Mouse (Mus musculus) kidney, postnatal 36 days (tissue): ENCODE measurements around the gene Zfp563.

Source experiments
- DNase-seq, 2 experiments: peaks; one replicate each; pipeline ENCODE4 v3.0.0; 2021 to 2022; ENCODE audit warnings: mixed read lengths in 2 of 2

The Zfp563 gene

DNA sequence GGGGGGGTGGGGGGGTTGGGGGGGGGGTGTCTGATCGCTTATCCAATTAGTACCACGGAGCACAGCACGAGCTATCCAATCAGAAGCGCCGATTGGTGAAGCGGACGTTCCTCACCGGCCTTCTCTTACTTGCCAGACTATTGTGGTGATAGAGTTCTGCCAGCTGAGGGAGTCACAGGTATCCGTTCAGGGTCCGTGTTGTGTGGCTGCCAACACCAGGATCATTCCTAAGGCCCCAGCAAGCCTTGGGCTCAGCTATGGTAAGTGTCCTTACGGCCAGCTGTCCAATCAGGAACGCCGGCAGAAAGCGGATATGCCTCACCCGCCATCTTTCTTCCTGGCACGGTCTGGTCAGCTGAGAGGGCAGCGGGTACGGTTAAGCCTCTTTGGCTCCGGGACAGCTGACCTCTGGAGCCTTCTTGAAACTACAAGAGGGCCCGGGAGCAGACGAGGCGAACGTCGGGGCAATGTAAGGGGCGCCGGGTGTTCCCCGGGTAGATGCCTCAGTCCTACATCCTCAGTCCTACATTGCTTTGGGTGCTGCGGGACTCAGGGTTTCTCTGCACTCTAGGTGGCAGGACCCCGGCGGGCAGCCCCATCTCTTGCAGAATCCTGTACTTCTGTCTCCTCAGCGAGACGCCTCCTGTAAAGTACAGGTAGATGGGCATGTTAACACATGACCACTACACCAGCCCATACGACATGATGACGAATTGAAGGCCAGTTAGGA is at the start of gene Zfp563:
Gene Zfp563 (plus strand): TSS at position 91 of the 730 bp plus-strand sequence.
- peak; percentile 97 for DNase-seq

DNA sequence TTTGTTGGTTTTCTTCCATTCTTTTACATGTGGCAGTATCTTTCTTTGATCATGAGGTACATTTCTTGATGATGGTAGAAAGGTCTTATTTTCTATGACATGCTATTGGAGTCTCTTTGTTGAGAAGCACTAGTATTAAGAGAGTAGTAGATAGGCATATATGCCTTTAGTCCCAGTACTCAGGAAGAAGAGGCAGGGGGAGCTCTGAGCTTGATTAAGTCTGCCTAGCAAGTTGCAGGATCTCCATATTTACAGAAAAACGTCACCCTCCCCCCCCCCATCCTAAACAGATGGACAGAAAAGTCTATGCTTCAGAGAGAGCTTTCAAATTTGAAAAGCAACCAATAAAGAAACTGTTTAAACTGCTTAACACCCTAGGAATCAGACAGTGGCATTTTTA is 30.3 kb upstream of the Zfp563 start:
- no peak for DNase-seq

DNA sequence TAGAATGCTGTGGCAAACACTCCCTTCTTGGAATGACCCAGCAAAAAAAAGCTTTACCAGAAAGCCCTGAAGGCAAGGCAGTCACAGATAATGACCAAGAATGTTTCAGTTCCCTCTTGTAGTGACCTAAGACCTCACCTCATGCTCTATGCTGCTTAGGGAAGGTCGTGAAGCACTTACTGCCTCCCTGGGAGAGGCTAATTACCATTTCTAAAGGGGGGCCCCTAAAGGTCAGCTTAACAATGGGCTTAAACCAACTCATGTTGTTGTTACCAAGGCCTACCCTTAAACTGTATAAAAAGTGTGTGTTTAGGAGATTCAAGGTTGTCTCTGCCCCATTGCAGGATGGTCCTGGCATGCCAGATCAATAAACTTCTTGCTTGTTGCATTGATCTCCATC is 26.1 kb upstream of the Zfp563 start:
- DNase-seq = no peak

DNA sequence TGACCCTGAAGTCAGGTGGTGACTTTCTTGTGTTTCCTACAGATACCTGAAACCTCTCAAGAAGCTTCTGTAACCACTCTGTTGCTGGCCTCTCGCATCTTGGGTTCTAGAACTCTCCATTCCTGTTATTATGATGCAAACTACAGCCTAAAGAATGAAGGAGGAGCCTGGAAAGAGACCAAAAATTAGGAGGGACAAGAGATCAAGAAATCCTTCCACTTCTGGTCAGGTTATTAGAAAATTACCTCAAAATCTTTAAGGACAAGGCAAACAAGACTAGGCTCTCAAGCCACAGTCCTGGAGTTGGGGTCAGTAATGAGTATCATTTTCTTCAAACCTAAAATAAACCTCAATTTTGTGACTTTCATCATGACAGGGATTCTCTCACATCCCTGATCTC is 21.2 kb upstream of the Zfp563 start, which contains the start of gene 4921501E09Rik:
Gene 4921501E09Rik (minus strand): TSS at position 101 of the 400 bp plus-strand sequence.
- DNase-seq = no peak

DNA sequence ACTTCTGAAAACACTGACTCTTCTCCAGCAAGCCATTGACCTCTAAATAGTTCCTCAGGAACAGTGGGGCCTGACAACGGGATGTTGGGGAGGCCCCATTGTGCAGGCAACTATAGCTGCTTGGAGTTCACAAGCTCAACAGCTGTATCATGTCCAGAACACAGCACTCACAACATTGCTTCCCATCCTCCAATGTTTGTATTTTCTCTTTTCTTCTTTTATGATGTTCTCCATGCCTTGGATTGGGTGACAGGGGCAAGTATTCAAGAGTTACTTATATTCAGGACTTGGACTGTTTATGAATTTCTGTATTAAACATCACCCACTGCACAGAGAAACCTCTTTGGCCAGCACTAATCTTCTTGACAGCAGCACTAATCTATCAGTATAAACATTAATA is 2.5 kb downstream of the Zfp563 start:
- DNase-seq = no peak

DNA sequence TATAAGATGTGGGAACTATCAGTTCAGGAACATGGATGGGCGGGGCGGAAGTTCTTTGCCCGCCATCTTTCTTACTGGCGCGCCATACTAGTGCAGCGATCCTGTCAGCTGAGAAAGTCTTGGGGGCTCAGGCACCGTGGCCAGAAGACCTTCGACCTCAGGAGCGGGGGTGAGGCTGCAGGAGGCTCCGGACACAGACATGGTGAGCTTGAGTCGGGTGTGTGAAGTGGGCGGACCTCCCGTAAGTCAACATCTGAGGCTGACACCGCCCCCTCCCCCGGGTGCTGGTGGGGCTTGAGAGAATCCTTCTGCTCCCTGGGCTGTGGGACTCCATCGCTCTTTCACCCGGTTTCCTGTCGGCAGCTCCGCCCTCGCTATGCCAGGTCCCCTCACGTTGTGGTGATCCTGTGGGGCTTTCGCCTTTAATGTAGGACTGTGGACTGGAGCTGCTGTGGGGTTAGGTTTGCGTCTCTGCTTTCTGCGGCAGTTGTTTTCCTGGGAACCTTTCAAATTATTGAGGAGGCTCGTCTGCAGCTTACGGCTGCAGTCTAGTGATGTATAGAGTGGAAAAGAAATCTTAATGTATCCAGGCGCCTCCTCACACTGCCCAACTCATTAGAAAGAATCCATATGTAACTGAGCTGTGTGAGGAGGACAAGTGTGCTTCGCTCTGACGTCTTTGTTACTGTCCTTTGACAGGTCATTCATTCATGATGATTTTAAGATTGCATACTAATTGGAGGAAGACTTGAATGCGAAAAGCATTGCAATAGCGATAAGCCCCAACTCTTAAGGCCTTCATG is 3.5 kb downstream of the Zfp563 start:
- peak; percentile 90 to 94 for DNase-seq

DNA sequence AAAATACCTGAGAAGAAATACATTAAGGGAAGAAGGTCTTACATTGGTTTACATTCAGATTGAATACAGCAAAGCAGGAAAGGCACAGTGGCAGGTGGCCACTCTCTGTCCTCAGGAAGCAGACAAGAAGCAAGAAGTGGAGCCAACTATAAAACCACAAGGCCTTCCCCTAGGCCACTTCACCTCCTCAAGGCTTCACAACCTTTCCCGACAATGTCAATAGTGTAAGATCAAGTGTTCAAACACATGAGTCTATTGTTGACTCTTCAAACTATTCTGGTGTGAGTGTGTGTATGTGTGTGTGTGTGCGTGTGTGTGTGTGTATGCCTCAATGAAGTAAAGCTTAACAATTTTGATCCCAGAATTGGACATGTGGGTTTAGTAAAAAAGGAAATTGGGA is 8.3 kb downstream of the Zfp563 start:
- DNase-seq = no peak

DNA sequence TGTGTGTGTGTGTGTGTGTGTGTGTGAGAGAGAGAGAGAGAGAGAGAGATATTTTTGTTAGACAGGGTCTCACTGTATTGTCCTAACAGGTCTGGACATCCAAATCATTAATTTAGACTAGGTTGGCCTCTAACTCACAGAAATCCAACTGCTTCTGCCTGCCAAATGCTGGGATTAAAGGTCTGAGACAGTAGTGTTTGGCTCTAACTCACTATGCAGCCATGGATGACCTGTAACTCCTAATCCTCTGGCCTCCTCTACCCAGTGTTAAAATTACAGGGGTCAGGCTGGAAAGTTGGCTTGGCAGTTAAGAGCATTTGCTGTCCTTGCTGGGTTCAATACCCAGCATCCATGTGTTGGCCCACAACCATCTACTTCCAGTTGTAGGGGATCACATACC is 35.4 kb downstream of the Zfp563 start:
- DNase-seq = peak; percentile 4 to 15

DNA sequence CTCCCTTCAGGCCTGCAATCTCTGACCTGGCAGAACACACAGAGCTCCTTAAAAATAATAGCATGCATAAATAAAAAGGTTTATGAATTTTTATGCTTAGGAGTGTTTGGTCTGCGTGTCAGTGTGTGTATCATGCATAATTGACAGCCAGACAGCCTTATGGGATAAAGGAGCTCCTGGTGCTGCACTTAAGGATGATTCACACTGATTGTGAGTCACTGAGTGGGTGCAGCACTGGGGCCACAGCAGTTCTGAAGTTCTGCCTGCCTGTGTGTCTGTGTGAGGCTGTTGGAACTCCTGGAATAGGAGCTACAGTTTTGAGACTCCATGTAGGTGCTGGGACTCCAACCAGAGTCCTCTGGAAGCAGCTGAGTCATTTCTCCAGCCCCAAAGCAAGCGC is 37.1 kb downstream of the Zfp563 start:
- peak in 1 of 2 experiments; percentile 5 for DNase-seq

DNA sequence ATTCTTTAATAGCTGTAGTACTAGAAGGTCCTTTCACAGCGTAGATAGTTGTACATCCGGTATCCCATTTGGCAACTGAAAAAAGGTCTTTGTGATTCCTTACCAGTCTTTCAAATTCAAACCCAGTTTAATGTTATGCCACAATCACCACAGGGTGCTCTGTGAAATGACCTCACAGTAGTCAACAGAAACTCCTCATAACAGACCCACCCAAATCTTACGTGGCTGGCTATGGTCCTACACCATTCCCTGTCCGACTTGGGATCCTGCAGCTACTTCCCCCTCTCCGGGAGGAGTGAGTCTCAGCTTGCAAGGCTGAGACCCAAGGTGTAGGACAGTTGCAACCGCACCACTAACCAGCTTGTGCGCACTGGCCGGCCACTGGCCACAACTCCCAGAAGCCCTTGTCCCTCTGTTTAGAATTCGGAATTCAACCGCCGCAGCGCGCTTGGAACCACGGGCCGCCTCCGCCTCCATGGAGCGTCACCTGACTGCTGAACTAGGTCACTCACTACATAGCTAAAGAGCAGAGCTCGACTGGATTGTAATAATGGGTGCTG is 50.2 kb downstream of the Zfp563 start, which contains the start of gene Morc2b:
Gene Morc2b (minus strand): TSS at position 423 of the 560 bp plus-strand sequence.
- DNase-seq = no peak
